Mouse (Mus musculus): ENCODE results near the gene Tmem183a.

GRCm38 (mm10) chr1:134341641-134342277, 20.0 kb downstream of the Tmem183a start:
- no peak for TF ChIP-seq GATA1 (IDR thresholded peaks at IDR 0.05; ENCODE audit: borderline replicate concordance, low read length)
- no peak for TF ChIP-seq FLI1 (IDR thresholded peaks at IDR 0.05; ENCODE audit: low read length)

Data from megakaryocyte, embryonic 14.5 days (primary cell).